Mouse (Mus musculus) lung, postnatal 0 days (tissue): Measurements from ENCODE around the gene Pnp2. TPM values are rescaled to one million over a fixed set of nuclear protein-coding genes. Genes with fewer than 3 reads are reported as not detected.

ENCODE experiments used
- ATAC-seq: fragments of 200-750 bp; cut with Nextera tagmentation; 2 replicates; pipeline ENCODE4 v1.8.0; 2017; ENCODE audit warnings: moderate library complexity
- DNase-seq: peaks from one replicate; pipeline ENCODE4 v3.0.0-alpha.2; 2016; ENCODE audit warnings: low spot score
- H3K27ac ChIP-seq: fragments of 300-500 bp; sonication (generic); 2 replicates; pipeline ENCODE4 v1.5.1; 2014; ENCODE audit warnings: antibody characterized with exemption, mild to moderate bottlenecking, low read length, mixed read lengths
- H3K27me3 ChIP-seq: fragments of 300-500 bp; sonication (generic); replicated peaks from 2 replicates; pipeline ENCODE4 v1.6.1; 2014; ENCODE audit warnings: low read length, mixed read lengths; ENCODE audit not compliant: insufficient read depth
- H3K36me3 ChIP-seq: fragments of 300-500 bp; sonication (generic); 2 replicates; pipeline ENCODE4 v1.6.1; 2014; ENCODE audit warnings: low read length, mixed read lengths; ENCODE audit not compliant: insufficient read depth
- H3K4me1 ChIP-seq: fragments of 300-500 bp; sonication (generic); 2 replicates; pipeline ENCODE4 v1.6.1; 2014; ENCODE audit warnings: antibody characterized with exemption, low read depth, low read length, mixed read lengths; ENCODE audit not compliant: insufficient read depth
- H3K4me2 ChIP-seq: fragments of 300-500 bp; sonication (generic); replicated peaks from 2 replicates; pipeline ENCODE4 v1.6.1; 2014; ENCODE audit warnings: low read depth, mild to moderate bottlenecking, low read length, moderate library complexity, mixed read lengths
- H3K4me3 ChIP-seq: fragments of 300-500 bp; sonication (generic); 2 replicates; pipeline ENCODE4 v1.5.1; 2014; ENCODE audit warnings: low read depth, low read length
- H3K9ac ChIP-seq: fragments of 300-500 bp; sonication (generic); replicated peaks from 2 replicates; pipeline ENCODE4 v1.6.1; 2014; ENCODE audit warnings: low read depth, mild to moderate bottlenecking
- H3K9me3 ChIP-seq: fragments of 300-500 bp; sonication (generic); 2 replicates; pipeline ENCODE4 v1.6.1; 2016; ENCODE audit warnings: low read length, mixed read lengths
- CTCF ChIP-seq: IDR thresholded peaks from 2 replicates; pipeline ENCODE4 v1.5.1; 2016; ENCODE audit warnings: antibody characterized with exemption, mild to moderate bottlenecking
- EP300 ChIP-seq: IDR thresholded peaks from 2 replicates; pipeline ENCODE4 v1.6.1; 2016; ENCODE audit warnings: antibody characterized with exemption, mild to moderate bottlenecking, control low read depth
- WGBS: fragments of 180-500 bp; shearing (Covaris S2); extraction: QIAGEN DNeasy Blood & Tissue Kit; methylation state at CpG from one replicate; pipeline ENCODE4 v1.1.7; 2014; 5-methylcytosine and 5-hydroxymethylcytosine counted together
- polyA plus RNA-seq: library from polyadenylated mRNA; unstranded; fragments of >200 nt; fragmentation: Nextera tagmentation; extraction: Ambion mirVana; gene quantifications from 2 replicates; pipeline ENCODE4 v1.2.1, GENCODE M21; 2015

The Pnp2 gene
- polyA plus RNA-seq, 1 experiment from 2014 or later, result 1.2 TPM

DNA sequence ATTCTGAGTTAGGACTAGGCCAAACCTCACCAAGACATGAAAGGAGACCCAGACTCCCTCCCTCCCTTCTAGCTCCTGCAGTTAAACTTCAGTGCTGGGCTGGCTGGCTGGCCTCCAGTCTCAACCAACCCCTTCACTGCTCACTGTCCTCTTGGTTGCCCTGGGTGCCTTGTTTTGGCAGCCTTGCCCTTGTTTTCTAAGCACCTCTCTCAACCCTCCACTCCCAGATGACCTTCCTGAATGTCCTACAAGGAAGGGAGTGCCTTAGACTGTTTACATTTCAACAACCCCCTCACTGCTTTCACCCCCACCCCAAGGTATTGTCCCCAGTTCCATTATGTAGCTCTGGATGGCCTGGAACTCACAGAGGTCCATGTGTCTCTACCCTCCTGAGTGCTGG, 23.8 kb downstream of the Pnp2 start:
- H3K36me3 ChIP-seq, result no peaks in the 10 kb centered on the region
- no peak overlapping the region for H3K27ac ChIP-seq
- no peaks in the 10 kb centered on the region for H3K4me1 ChIP-seq
- no peak for TF ChIP-seq CTCF
- no peak for TF ChIP-seq EP300
- ATAC-seq (0 out of 2 replicates have a peak, but pooled peaks have one; percentile 9), DNase-seq (no peak)
- H3K9me3 ChIP-seq, result no peaks in the 10 kb centered on the region
- H3K27me3 ChIP-seq, result no peaks in the 10 kb centered on the region
- no peak overlapping the region for H3K9ac ChIP-seq
- no peak overlapping the region for H3K4me3 ChIP-seq
- no peak overlapping the region for H3K4me2 ChIP-seq

DNA sequence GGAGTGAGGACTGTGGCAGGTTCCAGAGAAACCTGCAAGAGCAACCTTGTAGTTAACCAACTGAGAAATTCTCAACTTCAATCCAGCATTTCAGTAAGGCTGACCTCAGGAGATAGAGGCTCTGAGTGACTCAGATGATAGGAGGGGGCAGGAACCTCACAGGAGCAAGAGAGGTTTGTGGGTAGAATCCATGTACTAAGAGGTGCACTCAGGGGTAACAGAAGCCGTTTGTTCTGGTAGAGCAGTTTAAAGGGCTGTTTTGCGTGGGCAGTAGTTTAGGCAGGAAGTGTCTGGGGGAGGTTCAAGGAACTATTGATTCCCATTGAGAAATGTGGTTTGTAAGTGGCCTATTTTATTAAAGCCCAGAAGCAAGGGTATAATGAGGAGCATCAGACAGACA, 25.4 kb downstream of the Pnp2 start:
- DNase-seq, result no peak
- Histone ChIP-seq H3K9me3 (no peaks in the 10 kb centered on the region), H3K27me3 (no peaks in the 10 kb centered on the region), H3K4me2 (no peak overlapping the region), H3K36me3 (no peaks in the 10 kb centered on the region), H3K4me1 (no peaks in the 10 kb centered on the region), H3K9ac (no peak overlapping the region), H3K27ac (no peak overlapping the region), H3K4me3 (no peak overlapping the region)
- TF ChIP-seq EP300 (no peak), CTCF (no peak)
- 29% methylated on average over 2 of the region's 2 CpGs for WGBS
- ATAC-seq, result no peak

DNA sequence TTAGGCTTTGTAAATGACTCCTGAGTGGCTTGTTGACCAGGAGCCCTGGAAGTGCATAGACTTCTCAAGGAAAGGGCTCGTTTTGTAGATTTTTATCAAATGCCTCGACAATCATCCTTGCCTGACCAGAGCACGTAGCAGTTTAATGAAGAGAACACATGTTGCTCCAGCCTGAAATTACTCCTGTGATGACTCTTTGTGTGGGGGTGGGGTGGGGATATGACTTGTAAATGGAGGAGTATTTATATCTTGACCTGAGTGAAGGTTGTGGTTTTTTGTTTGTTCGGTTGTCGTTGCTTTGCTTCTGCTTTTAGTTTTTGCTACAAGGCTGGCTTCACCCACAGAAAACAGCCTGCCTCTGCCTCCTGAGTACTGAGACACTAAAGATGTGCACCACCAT, 26.0 kb downstream of the Pnp2 start:
- no peak for DNase-seq
- no peak overlapping the region for H3K4me2 ChIP-seq
- no peak for TF ChIP-seq EP300
- no peak for TF ChIP-seq CTCF
- H3K4me1 ChIP-seq, result no peaks in the 10 kb centered on the region
- H3K4me3 ChIP-seq, result no peak overlapping the region
- H3K9me3 ChIP-seq, result no peaks in the 10 kb centered on the region
- no peak overlapping the region for H3K27ac ChIP-seq
- no peak for ATAC-seq
- 54% methylated on average over 5 of the region's 5 CpGs for WGBS
- no peak overlapping the region for H3K9ac ChIP-seq
- H3K27me3 ChIP-seq, result no peaks in the 10 kb centered on the region
- no peaks in the 10 kb centered on the region for H3K36me3 ChIP-seq

GRCm38 (mm10) chr14:50987668-50988067, 31.9 kb downstream of the Pnp2 start:
- TF ChIP-seq EP300, result no peak
- TF ChIP-seq CTCF, result no peak
- no peak overlapping the region for H3K4me2 ChIP-seq

GRCm38 (mm10) chr14:50991037-50991436, 35.2 kb downstream of the Pnp2 start:
- H3K9ac ChIP-seq, result no peak overlapping the region
- H3K27me3 ChIP-seq, result no peaks in the 10 kb centered on the region
- DNase-seq (no peak), ATAC-seq (no peak)
- 63% methylated on average over 3 of the region's 3 CpGs for WGBS
- H3K4me2 ChIP-seq, result no peak overlapping the region
- no peak overlapping the region for H3K4me3 ChIP-seq
- TF ChIP-seq EP300, result no peak
- no peak for TF ChIP-seq CTCF
- H3K9me3 ChIP-seq, result no peaks in the 10 kb centered on the region
- no peaks in the 10 kb centered on the region for H3K36me3 ChIP-seq
- no peaks in the 10 kb centered on the region for H3K4me1 ChIP-seq
- H3K27ac ChIP-seq, result no peak overlapping the region

More at GRCm38 (mm10) chr14:50987668-50988067, 31.9 kb downstream of the Pnp2 start:
- no peak for DNase-seq
- Histone ChIP-seq H3K4me1 (no peaks in the 10 kb centered on the region), H3K36me3 (no peaks in the 10 kb centered on the region), H3K27me3 (no peaks in the 10 kb centered on the region), H3K9ac (no peak overlapping the region), H3K9me3 (no peaks in the 10 kb centered on the region), H3K27ac (no peak overlapping the region), H3K4me3 (no peak overlapping the region)
- ATAC-seq, result no peak
- 77% methylated on average over 2 of the region's 2 CpGs for WGBS

DNA sequence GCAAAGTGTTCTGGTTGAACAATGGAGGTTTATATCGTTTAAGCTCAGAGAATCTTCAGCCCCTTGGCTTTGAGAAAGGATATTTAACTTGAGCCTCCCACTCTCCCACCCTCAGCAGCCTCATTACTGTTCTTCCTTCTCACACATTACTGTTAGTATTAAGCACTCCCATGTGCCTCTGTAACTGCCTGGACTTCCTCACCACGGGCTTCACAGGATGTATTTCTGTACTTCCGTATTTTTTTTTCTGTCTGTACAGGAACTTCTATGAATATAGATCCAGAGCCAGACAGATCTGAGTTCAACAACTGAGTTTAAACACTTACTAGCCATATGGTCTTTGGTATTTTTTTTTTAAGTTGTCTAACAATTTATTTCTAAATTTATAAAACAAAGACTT, 41.3 kb downstream of the Pnp2 start:
- peak; percentile 37 for DNase-seq

More for the DNA sequence above, 41.3 kb downstream of the Pnp2 start:
- TF ChIP-seq CTCF (no peak), EP300 (no peak)
- Histone ChIP-seq H3K4me2 (no peak overlapping the region), H3K27me3 (no peaks in the 10 kb centered on the region), H3K27ac (no peak overlapping the region), H3K9ac (no peak overlapping the region), H3K9me3 (no peaks in the 10 kb centered on the region), H3K4me3 (no peak overlapping the region), H3K36me3 (no peaks in the 10 kb centered on the region), H3K4me1 (no peaks in the 10 kb centered on the region)
- WGBS, result 47% methylated on average over 3 of the region's 3 CpGs
- no peak for ATAC-seq
